Mouse (Mus musculus) brain, embryonic 14.5 days (tissue): ENCODE results near the gene Cand1.

ENCODE experiments used
- CTCF ChIP-seq: fragments of 200-500 bp; IDR thresholded peaks from 2 replicates; pipeline ENCODE4 v1.5.1; 2012; ENCODE audit warnings: inconsistent platforms, mild to moderate bottlenecking, moderate library complexity, borderline replicate concordance; ENCODE audit not compliant: insufficient read depth, insufficient read length; ENCODE audit errors: extremely low read depth
- POLR2A ChIP-seq: fragments of 200-500 bp; IDR thresholded peaks from 2 replicates; pipeline ENCODE4 v1.6.1; 2012; ENCODE audit warnings: mild to moderate bottlenecking, inconsistent platforms, borderline replicate concordance; ENCODE audit not compliant: poor library complexity, insufficient read depth, insufficient read length, severe bottlenecking; ENCODE audit errors: extremely low read depth

GRCm38 (mm10) chr10:119187720-119188119, 52.1 kb downstream of the Cand1 start:
- TF ChIP-seq POLR2A (no peak), CTCF (no peak)
